Mouse (Mus musculus): ENCODE data around the gene Shisa9.

Shisa9 gene

DNA sequence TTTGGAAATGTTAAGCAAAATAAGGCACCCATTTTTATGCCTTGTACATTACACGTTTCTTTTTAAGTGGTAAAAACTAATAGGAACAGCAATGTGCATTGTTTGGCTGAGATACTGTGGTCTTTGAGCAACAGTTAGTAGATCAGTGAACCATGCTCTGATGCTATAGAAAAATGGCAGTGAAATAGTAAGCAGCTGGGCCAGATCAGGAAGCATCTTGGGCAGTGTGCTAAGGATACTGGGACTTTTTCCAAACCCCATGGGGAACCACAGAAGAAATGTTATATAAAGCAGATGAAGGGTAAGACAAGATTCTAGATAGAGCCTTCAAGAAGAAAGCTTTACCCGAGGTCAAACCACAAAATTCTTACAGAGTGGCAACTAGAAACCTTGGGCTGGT is 205.8 kb downstream of the Shisa9 start:
- in situ Hi-C loops (cut with MboI, MseI), result loop anchor here in 1 of 2 experiments (5.0 kb wide), 1 partner anchor 58 kb away; no protein-coding TSS in a partner anchor

DNA sequence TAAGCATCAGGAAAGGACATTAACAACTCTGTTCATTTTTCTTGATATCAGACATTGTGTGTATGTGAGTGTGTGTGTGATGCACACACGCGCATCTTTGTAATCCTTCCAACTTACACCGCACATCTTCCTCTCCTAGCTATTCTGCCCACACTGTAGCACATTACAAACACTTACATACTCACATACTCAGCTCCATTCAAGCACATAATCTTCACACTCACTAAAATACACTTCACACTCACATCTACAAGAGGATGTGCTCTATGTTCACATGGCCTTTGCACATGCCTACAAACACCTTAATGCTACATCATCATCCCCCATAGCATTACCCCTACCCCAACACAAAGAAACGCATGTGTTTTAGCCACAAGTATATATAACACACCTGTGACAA is 212.9 kb downstream of the Shisa9 start:
- in situ Hi-C loops (cut with MboI, MseI), result no loop called here

DNA sequence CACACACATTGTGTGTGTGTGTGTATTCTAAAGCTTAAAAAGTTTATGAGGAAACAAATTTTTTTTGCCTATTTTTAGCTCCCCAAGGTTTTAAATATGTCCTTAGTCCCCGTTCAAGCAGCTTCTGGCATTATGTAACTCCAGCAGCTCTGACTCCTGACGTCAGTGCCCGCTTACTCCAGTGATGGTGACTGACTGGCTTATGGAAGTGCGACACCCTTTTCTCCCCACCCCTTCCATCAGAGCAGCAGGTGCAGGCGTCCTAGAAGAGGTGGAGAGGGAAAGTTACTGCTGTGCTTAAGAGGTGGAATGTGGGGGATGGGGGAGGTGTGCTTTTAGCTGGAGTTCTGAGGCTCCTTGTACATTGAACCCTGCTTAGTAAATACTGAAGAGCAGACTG is 213.7 kb downstream of the Shisa9 start:
- in situ Hi-C loops (cut with MboI, MseI), result no loop called here

DNA sequence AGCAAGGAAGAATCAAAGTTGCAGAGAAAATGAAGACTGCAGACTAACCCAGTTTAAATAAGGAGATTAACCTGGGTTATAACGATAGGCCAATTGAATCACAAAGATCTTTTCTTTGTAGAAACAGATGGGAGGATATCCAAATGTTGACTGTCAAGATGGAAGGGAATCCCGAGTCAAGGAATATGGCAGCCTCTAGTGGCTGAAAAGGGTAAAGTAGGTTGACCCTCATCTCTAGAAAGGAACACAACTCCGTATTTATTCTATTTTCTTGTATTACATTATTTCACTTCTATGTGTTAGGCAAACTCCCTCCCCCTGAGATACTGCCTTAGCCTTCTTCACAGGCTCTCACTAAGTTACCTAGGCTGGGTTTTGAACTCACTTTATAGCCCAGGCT is 217.3 kb downstream of the Shisa9 start:
- in situ Hi-C loops (cut with MboI, MseI), result loop anchor here in 1 of 2 experiments (10.0 kb wide), 1 partner anchor 776 kb away; no protein-coding TSS in a partner anchor

DNA sequence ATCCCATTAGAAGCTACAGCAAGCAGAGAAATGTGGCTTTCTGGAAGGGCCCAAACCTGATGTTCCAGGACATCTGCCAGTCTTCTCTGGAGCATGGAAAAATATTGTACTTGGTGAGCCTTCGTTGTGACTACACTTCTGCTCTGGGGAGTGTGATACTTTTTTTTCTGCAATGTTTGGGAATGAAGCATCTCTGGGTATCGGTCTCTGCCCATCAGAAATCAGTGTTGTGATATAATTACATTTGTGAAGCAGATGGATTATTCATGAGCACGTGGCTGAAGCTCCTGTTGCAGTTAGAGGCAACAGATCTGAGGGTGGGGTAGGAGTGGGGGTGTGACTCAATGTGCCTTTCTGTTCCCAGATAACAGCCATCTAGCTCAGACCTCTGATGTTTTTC is 218.2 kb downstream of the Shisa9 start:
- in situ Hi-C loops (cut with MboI, MseI), result loop anchor here in 1 of 2 experiments (10.0 kb wide), 1 partner anchor 777 kb away; no protein-coding TSS in a partner anchor

DNA sequence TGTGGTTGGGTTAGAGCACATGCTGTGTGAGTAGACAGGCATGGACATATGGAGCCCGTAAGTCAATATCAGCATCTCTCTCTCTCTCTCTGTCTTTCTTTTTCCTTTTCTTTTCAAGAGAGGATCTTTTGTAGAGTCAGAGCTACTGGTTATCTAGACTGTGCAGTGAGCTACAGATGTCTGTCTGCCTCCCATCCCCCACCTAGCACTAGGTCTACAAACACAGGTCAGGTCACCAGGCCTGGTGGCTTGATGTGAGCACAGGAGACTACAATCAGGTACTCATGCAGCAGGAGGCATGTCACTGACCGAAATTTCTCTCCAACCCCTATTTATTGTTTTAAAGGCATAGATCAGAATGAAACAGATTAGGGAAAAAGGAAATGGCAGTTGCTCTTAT is 219.1 kb downstream of the Shisa9 start:
- in situ Hi-C loops (cut with MboI, MseI), result loop anchor here in 1 of 2 experiments (10.0 kb wide), 1 partner anchor 778 kb away; no protein-coding TSS in a partner anchor

DNA sequence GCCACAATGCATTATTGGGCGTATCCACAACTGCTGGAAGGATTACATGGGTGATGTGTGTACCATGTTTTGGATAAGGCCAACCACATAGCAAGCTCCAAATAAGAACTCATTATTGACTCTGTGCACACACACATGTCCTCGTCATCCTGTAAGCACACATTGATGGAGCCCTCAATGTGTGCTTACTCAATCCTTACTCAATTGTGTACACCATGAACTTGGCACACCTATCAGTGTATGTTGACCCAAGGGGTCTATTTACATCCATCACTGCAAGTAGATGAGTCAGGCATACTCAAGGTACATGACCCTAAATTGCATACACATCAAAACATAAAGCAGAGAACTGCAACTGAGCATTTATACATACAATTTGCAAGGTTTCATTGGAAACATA is 220.5 kb downstream of the Shisa9 start:
- in situ Hi-C loops (cut with MboI, MseI), result loop anchor here in 1 of 2 experiments (10.0 kb wide), 1 partner anchor 780 kb away; no protein-coding TSS in a partner anchor

DNA sequence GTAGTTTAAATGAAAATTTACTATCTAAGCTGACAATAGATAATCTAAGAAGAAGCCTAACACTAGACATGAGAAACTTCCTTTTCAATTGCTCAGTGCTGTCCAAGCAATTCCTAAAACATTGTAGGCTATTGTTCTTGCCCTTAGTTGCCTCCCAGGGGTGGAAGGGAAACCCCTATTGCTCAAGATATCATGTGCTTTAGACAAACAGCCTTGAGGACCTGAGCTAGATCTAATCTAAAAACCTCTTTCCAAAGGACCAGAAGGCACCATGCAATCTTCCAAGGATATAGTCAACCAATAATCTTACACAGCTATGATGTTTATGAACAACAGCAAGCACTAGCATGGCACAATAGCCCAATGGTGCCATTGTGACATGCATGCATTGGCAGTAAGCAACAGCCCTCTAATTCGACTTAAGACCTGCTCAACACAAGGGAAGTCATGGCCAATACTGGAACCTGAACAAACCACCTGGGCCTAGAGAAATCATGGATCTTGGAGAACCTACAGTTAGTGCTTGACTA is 222.6 kb downstream of the Shisa9 start:
- in situ Hi-C loops (cut with MboI, MseI), result loop anchor here in 1 of 2 experiments (10.0 kb wide), 1 partner anchor 782 kb away; no protein-coding TSS in a partner anchor

DNA sequence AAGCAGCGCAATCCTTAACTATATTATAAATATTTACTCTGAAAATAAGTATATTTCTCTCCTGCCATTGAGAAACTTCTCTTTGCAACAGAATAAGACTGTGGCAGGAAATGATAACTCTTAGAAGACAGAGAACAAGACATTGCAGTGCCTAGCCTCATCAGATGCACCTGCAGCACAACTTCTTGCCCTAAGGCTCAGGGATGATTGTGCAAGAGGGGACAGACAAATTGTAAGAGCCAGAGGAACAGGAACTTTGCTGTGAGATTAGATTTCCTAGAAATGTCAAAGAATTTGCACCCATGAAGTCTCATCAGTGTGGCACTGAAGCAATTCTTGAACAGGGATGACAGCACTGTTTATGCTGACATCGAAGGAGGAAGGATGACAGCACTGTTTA is 223.0 kb downstream of the Shisa9 start:
- in situ Hi-C loops (cut with MboI, MseI), result loop anchor here in 1 of 2 experiments (10.0 kb wide), 1 partner anchor 782 kb away; no protein-coding TSS in a partner anchor

DNA sequence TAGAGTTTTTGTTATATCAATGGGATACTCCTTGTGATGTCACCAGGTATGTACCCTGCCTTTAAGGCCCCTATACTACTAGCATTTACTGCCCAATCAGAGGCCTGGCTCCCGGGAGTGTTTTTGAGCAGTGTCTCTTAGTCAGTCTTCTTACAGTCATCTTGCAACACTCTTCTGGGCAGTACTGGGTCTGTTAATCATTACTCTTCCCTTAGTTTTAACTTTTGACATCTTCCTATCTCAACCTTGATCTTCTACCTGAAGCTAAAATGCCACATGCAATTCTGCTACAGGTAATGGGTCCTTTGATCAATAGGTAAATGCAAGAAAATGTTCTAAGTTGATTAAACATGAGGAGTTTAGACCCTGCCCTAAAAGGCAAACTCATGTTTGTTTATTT is 225.4 kb downstream of the Shisa9 start:
- in situ Hi-C loops (cut with MboI, MseI), result loop anchor here in 1 of 2 experiments (10.0 kb wide), 1 partner anchor 785 kb away; no protein-coding TSS in a partner anchor

DNA sequence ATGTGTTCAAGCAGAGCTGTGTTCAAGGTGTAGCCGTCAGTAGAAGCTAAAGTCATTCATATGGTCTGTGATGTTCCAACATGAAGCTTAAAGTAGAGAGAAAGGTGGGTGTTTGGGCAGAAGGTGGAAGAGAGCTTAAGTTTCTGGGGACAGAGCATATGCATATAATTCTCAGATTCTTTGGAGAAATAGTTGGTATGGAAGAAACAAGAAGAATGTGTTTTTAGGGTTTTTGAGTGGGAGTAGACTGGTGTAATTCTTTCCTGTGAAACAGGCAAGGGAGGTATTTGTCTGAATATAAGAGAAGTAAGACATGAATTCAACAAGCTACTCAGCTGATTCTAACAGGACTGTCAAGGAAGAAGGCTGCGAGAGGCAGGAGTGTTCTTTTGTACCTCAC is 225.9 kb downstream of the Shisa9 start:
- in situ Hi-C loops (cut with MboI, MseI), result loop anchor here in 1 of 2 experiments (10.0 kb wide), 1 partner anchor 785 kb away; no protein-coding TSS in a partner anchor

DNA sequence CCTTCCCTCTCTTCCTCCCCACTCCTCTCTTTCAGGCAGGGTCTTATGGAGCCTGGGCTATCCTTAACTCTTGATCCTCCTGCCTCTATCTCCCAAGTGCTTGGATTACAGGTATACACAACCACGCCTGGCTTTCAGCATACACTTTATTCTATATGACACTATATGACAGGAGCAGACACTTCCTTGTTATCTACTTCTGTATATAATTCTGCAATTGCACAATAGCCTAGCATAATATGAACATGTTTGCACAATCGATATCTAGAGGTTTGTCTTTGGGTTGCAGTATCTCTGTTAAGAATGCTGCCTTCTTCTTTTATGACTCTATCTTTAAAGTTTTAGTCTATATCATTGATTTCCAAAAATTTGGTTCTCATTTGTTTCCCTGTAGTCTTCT is 230.1 kb downstream of the Shisa9 start:
- in situ Hi-C loops (cut with MboI, MseI), result no loop called here

DNA sequence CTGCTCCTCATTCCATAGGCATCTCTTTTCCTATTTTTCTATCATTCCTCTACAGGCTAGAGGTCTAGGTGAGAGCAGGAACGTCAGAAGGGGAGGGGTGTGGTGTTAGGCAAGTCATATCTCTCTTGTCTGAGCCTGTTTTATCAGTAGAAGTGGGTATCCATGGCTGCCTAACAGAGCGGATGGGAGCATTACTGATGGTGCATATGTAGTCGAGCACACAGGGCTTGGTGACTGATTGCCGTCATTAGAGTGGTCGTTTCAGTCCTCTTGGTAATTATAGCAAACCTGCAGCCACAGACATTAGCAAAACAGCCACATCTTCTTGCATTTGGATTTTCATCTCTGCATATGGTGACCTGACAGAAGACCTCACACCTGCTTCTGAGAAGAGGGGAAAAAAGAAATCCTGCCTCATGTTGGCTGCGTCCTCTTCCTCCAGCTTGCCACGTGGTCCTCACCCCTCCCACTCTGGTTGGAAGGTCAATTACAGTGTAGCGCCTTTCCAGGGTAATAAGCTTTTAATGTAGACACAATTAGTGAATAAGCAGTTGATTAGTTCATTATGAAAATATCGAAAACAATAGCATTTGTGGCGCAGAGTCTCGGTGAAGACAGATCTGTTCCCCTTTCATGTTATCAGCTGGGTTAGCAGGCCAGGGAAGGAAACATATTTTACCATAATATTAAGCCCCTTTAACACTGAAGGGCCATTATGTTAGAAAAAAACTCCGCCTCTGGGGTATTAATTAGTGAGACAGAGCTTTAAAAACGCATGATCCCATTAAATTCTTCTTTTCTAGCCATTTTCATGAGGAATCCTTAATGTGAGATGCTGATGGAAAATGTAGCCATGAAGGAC is 233.6 kb downstream of the Shisa9 start:
- in situ Hi-C loops (cut with MboI, MseI), result no loop called here

DNA sequence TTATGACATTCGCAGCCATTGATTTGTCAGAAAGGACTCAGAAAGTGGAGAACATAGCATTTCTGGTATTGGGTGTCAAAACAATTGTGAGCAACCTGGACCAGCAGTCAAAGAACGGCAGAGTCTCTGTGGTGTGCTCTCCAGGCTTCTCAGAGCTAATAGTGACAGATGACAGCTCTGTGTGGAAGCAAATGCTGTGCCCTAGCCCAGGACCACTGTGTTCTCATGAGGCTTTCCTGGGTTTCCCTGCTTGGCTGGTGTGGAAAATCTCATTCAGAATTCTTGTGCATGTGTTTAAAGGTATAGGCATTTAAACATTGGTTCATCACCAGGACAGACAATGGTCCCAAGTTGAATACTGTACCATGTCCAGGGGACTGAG is 234.2 kb downstream of the Shisa9 start:
- in situ Hi-C loops (cut with MboI, MseI), result no loop called here

DNA sequence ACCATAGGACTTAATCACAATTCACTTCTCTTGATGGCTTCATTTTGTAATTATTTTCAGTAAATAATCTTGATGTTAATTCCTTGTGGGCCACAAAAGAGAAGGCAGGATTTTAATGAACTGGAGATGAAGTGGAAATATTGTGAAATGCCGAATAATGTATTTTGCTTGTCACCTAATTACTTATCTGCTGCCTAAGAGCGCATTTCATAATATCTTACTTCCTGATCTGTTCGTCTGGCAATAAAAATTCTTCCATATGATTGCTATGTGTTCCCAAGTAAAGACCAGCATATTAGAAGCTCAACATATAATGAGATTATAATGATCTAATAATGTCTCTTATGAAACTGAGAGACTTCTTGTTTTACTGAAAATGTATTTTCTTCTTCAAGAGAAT is 235.9 kb downstream of the Shisa9 start:
- in situ Hi-C loops (cut with MboI, MseI), result no loop called here

DNA sequence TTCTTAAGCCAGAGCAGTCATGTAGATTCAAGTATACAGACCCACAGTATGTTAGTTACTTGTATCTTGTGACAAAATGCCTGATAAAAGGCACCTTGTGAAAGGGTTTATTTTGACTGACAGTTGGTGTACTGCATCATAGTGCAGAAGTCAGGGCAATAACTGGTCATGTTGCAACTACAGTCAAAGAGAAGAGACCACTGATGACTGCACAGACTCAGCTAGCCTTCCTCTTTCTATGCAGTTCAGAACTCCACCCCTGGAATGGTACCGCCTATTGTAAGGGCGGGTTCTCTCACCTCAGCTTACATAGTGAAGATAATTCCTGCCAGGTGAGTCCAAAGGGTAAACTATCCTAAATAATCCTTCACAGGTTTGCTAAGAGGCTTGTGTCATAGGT is 239.6 kb downstream of the Shisa9 start:
- in situ Hi-C loops (cut with MboI, MseI), result no loop called here

DNA sequence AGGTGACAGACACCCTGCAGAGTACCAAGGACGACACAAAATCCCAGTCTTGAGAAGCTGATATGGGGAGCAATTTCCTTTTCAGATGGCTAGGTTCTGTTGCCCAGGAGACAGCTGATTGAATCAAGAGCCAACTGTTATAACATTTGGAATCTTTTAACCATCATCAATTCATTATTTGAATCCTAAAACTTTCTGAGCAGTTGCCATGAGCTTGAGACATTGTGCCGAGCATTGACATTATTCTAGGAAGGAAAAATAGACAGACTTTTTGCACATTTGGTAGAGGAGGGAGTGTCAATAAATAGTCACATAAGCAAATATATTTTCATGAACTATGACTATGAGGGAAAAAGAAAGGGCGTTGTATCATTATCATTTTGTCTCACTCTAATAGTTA is 243.0 kb downstream of the Shisa9 start:
- in situ Hi-C loops (cut with MboI, MseI), result no loop called here

DNA sequence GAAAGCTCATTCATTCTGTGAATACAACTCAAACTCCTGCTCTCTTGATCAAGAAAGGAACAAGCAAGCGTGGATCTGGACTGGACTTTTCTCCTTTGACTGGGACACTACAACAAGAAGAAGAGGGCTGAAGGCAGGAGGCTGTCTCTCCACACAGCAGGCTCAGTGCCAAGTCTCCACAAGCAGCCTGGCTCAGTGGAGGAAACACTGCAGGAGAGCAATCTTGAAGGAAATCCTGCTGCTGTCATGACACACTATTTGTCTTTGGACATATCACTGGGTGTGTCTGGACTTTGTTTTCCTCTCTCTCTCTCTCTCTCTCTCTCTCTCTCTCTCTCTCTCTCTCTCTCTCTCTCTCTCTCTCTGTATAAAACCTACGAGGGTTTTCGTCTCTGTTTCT is 249.4 kb downstream of the Shisa9 start:
- in situ Hi-C loops (cut with MboI, MseI), result no loop called here

DNA sequence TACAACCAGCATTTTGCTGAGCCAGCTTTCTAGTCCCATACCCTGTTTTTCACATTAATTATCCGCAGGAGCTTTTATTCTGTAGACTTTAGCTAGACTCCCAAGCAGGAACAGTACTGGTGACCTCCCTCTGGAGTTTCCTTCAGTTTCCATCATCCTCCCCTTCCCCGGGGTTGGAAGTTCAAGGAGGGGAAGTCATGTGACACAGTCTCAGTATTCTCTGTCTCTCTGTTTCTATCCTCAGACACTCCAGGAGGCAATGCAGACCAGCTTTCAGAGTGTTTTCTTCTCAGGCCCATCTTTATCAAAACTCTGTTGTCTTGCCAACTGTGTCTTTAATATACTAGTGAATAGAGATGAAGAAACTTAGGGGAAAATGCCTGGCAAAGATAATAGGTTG is 250.4 kb downstream of the Shisa9 start:
- in situ Hi-C loops (cut with MboI, MseI), result no loop called here

DNA sequence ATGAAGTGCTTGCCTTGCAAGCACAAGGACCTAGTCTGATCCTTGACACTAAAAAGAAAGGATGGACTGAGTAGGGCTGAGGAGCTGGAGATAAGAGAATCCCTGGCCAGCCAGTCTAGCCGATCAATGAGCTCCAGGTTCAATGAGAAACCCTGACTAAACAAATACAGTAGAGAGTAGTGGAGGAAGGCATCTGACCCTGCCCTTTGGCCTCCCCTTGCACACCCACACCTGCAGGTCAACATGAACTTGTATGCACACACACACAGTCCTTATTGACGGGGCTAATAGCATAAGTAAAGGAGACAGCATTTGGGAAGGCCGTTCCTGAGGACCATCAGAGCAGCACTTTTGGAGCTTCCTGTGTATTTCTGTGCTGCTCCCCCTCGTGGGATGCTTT is 254.7 kb downstream of the Shisa9 start:
- in situ Hi-C loops (cut with MboI, MseI), result no loop called here

DNA sequence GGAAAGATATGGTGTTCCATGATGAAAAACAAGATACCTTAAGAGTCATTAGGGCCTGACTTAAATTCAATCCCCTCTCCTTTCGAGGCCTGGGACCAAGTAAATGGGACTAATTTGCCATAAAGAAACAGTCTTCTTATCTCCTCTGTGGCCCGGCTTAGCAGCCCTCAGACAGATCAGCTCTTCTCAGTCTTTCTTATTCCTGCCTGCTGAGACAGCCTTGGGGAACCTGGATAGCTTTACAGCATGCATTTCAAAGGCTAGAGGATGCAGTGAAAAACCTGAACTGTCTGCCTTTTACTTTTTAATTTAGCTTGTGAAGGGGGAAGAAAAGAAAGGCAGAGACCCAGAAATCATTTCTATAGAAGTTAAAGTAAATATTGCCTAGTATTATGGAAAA is 275.4 kb downstream of the Shisa9 start:
- in situ Hi-C loops (cut with MboI, MseI), result no loop called here

DNA sequence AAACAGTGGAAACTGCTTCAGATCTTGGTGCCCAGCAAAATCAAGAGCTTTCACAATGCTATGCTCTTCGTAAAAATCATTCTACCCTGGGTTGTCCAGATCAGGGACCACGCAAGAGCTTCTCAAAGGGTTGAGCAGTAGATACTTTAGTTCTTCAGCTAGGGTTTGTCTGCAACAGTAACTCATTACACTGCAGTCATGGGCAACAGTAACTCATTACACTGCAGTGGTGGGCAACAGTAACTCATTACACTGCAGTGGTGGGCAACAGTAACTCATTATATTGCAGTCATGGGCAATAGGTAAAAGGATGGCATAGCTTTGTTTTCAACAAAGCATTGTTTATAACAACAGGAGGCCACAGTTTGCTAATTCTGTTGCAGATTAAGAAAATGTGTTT is 281.9 kb downstream of the Shisa9 start:
- in situ Hi-C loops (cut with MboI, MseI), result no loop called here

DNA sequence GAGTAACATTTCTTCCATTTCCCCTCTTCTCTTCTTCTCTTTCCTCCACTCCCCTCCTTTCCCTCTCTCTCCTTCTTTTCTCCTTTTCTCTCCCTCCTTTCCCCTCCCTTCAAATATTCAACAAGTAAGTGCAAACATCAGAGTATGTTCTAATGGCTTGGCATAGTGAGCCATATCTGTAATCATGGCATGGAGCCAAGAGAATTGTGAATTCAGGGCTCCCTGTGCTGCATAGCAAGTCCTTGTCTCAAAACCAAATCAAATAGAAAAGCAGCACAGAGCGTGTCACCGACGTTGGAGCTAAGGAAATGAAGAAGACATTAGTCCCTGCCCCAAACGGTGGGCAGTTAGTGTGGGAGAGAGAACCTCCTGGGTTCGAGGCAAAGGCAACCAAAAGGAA is 316.6 kb downstream of the Shisa9 start:
- in situ Hi-C loops (cut with MboI, MseI), result no loop called here

Measured in T-helper 17 cell (primary cell).